Mouse (Mus musculus) left cerebral cortex, postnatal 10 days (tissue): Measurements from ENCODE around the gene Capn1. TPM values are rescaled to one million over a fixed set of nuclear protein-coding genes. Genes with fewer than 3 reads are reported as not detected.
"Not testable (repeated sequence)": the region's sequence is repeated elsewhere in the genome, so short reads cannot be mapped to it uniquely, and the experiment has no call there.

ENCODE experiments used
- DNase-seq, 2 experiments: peaks; one replicate each; pipeline ENCODE4 v3.0.0; 2021 to 2022; ENCODE audit warnings: low spot score in 2 of 2, mixed read lengths in 1 of 2; ENCODE audit errors: extremely low spot score in 1 of 2
- intact Hi-C: fragments of 180-260 bp; cut with DNase I; formaldehyde crosslinking; loops from one replicate; pipeline ENCODE4 v1.15.1; 2025
- total RNA-seq, 2 experiments: library from RNA; stranded (reverse); gene quantifications; 2 replicates each; pipeline ENCODE4 v1.2.3; 2021

The Capn1 gene
- total RNA-seq, 2 experiments from 2014 or later, result 18.2 to 19.3 TPM

- intact Hi-C loops, result loop anchor here (2.0 to 5.0 kb wide), 2 partner anchors 81 to 123 kb away; partner anchors contain the start of genes Cdc42ep2 and Pola2
- DNase-seq, result no peak
Measured at GRCm38 (mm10) chr19:6045366-6046293, 29.9 kb upstream of the Capn1 start.

GRCm38 (mm10) chr19:6044102-6044501 lies 28.4 kb upstream of the Capn1 start:
- intact Hi-C loops, result loop anchor here (2.0 kb wide), 1 partner anchor 79 kb away; the partner anchor contains the start of gene Pola2

GRCm38 (mm10) chr19:6042293-6042692 lies 26.6 kb upstream of the Capn1 start:
- intact Hi-C loops, result no loop called here

More at GRCm38 (mm10) chr19:6044102-6044501, 28.4 kb upstream of the Capn1 start:
- DNase-seq, result not testable (repeated sequence)

DNA sequence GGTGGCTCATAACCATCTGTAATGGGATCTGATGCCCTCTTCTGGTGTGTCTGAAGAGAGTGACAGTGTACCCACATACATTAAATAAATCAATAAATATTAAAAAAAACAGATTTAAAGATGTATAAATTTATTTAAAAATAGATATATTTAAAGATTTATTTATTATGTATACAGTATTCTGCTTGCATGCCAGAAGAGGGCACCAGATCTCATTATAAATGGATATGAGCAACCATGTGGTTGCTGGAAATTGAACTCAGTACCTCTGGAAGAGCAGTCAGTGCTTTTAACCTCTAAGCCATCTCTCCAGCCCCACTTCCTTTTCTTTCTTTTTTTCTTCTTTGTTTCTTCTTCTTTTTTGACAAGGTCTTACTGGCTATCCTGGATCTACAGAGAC lies 24.3 kb upstream of the Capn1 start:
- intact Hi-C loops, result no loop called here

More at GRCm38 (mm10) chr19:6042293-6042692, 26.6 kb upstream of the Capn1 start:
- peak in 1 of 2 experiments; percentile 25 for DNase-seq

GRCm38 (mm10) chr19:6038326-6038725 lies 22.6 kb upstream of the Capn1 start:
- intact Hi-C loops, result no loop called here
- no peak for DNase-seq

More for the DNA sequence above, 24.3 kb upstream of the Capn1 start:
- DNase-seq, result no peak

GRCm38 (mm10) chr19:6037695-6038094 lies 22.0 kb upstream of the Capn1 start:
- no peak for DNase-seq
- intact Hi-C loops, result no loop called here

- intact Hi-C loops, result no loop called here
- DNase-seq, result no peak
Measured at GRCm38 (mm10) chr19:6035966-6036585, 20.4 kb upstream of the Capn1 start.

DNA sequence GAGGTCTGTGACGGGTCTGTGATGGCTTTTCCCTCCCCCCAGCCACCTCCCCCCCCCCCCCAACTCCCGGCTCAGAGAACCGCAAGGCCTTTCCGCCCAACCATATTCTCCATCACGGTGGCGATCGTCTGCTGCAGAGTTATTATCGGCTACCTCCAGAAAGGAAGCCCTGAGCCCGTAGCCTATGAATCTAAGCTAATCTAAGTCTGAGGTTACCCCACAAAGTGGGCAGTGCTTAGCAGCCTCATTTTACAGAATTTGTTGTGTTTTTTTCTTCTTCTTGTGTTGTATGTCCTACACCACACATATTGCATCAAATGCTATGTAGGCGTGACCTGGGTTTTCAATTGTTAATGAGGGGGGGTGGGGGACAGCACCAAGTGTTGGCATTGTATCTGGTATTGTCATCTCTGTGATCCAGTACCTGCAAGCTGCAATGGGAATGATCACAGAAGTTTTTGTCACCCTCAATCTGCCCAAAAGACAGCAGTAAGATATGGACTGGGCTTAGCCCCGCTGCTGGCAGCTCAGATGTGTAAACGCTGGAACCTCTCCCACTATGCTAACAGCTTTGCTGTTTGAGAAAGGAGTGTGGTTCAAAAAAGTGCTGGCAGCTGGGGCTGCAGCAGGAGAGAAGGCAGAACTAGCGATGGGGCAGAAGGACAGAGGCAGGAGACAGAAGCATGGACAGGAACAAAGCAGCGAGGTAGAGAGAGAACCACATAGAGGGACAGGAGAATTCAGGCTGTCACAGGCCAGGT lies 15.0 kb upstream of the Capn1 start:
- intact Hi-C loops, result no loop called here

DNA sequence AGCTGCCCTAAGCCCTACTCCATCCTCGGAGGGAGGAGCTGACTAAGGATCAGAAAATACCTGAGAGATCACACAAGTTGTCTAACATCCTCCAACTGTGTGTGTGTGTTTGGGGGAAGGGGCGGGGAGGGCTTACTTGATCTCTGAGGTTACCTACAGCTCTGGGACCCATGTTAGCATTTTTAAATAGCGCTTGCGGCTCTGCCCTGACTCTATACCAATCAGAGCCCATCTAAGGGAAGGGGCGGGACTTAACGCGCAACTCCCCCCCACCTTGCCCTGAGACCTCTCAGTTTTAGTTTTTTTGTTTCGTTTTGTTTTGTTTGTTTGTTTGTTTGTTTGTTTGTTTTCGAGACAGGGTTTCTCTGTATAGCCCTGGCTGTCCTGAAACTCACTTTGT lies 13.7 kb upstream of the Capn1 start:
- DNase-seq, result no peak
- intact Hi-C loops, result no loop called here

More for the DNA sequence above, 15.0 kb upstream of the Capn1 start:
- no peak for DNase-seq

- intact Hi-C loops, result no loop called here
- no peak for DNase-seq
Measured at GRCm38 (mm10) chr19:6028991-6029390, 13.3 kb upstream of the Capn1 start.

DNA sequence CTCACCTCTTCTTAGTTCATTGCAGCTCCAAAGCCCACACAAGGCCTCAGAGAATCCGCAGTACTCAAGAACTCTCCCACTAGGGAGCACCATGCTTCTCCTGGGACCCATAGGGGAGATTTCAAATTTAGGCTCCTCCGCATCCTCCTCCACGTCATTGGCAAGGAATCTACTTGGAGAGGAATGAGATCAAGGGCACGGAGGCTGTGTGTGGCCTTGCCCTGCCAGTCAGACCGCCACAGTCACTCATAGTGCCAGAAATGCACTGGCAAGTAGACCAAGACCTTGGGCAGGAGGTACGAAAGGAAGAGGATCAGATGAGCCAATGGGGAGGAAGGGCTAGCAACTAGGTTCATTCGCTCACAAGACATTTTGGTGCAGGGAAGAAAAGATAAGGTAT lies 8.2 kb upstream of the Capn1 start:
- intact Hi-C loops, result no loop called here
- DNase-seq, result no peak

- intact Hi-C loops, result no loop called here
- DNase-seq, result no peak
Measured at GRCm38 (mm10) chr19:6023059-6023458, 7.4 kb upstream of the Capn1 start.

GRCm38 (mm10) chr19:6020276-6020675 lies 4.6 kb upstream of the Capn1 start:
- intact Hi-C loops, result no loop called here
- DNase-seq, result no peak

- peak; percentile 73 to 87 for DNase-seq
- intact Hi-C loops, result loop anchor here (1.0 to 10.0 kb wide), 3 partner anchors 54 to 234 kb away; partner anchors contain the start of gene Pola2
Measured at GRCm38 (mm10) chr19:6018142-6019089, 2.7 kb upstream of the Capn1 start.

DNA sequence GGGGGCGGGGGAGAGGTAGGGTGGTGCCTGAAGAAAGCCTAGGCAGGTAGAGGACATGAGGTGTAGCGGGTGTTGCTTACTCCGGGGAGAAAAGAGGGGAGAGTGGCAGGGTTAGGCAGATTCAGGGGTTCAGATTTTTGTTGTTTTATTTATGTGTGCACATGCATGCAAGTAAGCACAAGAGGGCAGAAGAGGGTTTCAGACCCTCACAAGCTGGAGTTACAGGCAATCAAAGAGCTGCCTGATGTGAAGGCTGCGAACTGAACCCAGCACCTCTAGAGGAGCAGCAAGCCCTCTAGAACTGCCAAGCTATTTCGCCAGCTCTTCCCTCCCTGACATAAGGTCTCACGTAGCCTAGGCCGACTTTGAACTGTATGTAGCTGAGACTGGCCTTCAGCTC lies 835 bp upstream of the Capn1 start:
- no peak for DNase-seq

GRCm38 (mm10) chr19:6014991-6015510 lies 646 bp downstream of the Capn1 start:
- DNase-seq, result peak in 1 of 2 experiments; percentile 59
- intact Hi-C loops, result loop anchor here (10.0 kb wide), 1 partner anchor 230 kb away; no protein-coding TSS in a partner anchor

More for the DNA sequence above, 835 bp upstream of the Capn1 start:
- intact Hi-C loops, result loop anchor here (10.0 kb wide), 1 partner anchor 232 kb away; no protein-coding TSS in a partner anchor

DNA sequence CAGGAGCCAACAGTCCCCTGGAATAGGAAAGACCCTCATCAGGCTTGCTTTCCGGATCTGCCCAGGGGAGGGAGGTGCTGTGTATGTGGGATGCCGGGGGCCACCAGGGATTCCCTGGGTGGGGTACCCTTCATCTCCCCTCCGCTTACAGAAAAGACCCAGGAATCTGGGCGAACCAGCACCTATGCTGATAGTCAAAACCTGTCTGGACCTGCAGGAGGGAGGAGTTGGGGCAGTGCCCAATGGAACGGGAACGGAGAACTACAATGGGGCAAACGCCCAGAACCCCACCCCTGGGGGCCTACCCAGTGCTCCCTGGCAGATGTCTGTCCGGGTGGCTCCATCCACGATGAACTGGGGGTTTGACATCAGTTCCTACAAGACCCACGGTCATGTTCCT lies 2.0 kb downstream of the Capn1 start:
- DNase-seq, result no peak
- intact Hi-C loops, result loop anchor here (10.0 kb wide), 1 partner anchor 229 kb away; no protein-coding TSS in a partner anchor
